Mouse (Mus musculus) adrenal gland, adult 18-20 months (tissue): ENCODE results near the gene Gm44503. TPM values are rescaled to one million over a fixed set of nuclear protein-coding genes. Genes with fewer than 3 reads are reported as not detected.

ENCODE experiments used
- DNase-seq, 2 experiments: peaks; one replicate each; pipeline ENCODE4 v3.0.0; 2021 to 2022; ENCODE audit warnings: low spot score in 2 of 2
- total RNA-seq, 2 experiments: library from RNA; stranded (reverse); gene quantifications; 1 replicate in 1 of 2; 2 replicates in 1 of 2; pipeline ENCODE4 v1.2.3; 2021

The Gm44503 gene
- total RNA-seq, 2 experiments from 2014 or later, result not detected

DNA sequence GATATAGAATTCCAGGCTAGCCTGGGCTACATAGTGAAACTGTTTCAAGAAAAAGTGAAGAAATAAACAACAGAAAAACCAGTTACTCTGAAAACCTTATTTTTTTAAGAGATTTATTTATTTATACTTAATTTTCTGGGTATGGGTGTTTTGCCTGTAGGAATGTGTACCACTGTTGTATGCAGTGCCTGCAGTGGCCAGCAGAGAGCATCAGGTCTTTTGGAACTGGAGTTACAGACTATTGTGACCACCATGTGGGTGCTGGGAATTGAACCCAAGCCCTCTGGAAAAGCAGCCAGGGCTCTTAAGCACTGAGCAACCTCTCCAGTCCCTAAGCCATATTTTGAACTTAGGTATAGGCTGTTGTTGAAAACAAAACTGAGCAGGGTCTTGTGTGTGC lies 14.3 kb downstream of the Gm44503 start:
- DNase-seq, result no peak

DNA sequence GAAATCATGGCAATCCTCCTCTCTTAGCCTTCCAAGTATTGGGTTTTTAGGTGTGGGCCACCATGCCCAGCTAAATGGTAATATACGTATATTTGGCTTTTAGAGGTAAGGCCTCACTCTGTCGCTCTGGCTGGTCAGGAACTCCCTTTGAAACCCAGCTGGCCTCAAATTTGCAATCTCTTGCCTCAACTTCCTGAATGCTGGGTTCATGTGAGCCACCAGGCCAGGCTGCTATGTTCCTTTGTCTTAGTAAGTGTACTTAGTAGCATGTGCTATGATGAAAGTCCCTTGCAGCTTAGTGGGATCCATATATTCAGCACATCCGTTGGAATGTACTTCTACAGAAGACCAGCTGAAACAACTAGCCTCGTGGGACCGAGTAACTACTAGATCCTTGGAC lies 16.1 kb downstream of the Gm44503 start:
- no peak for DNase-seq

DNA sequence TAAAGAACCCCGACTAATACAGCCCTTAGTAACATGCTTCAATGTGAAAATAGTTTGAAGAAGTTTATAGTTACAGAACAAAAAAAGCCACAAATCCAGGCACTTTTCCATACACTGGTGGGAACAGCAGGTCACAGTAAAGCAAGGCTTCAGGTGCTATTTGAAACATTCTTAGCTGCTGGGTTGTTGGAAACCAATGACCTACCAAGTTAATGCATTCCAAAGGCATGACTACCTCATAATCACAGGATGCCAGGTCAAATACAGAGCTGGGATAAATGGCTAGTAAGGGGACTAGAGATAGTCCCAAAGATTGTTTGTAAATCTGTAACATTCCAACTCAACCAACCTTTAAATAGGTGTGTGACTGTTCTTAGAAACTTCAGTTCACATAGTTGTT lies 16.6 kb downstream of the Gm44503 start:
- no peak for DNase-seq

DNA sequence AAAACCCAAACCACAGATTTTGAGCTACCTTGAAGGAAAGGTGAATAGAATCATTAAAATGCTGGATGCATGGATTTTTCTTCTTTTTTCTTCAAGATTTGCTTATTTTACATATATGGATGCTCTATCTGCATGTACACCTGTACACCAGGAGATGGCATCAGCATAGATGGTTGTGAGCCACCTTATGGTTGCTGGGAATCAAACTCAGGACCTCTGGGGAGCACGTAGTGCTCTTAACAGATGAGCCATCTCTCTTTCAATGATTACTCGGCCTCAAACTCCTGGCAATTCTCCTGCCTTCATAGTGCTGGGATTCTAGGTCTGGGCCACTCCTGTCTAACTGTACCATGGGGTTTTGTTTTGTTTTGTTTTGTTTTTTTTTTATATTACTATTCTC lies 24.4 kb downstream of the Gm44503 start:
- DNase-seq, result no peak

DNA sequence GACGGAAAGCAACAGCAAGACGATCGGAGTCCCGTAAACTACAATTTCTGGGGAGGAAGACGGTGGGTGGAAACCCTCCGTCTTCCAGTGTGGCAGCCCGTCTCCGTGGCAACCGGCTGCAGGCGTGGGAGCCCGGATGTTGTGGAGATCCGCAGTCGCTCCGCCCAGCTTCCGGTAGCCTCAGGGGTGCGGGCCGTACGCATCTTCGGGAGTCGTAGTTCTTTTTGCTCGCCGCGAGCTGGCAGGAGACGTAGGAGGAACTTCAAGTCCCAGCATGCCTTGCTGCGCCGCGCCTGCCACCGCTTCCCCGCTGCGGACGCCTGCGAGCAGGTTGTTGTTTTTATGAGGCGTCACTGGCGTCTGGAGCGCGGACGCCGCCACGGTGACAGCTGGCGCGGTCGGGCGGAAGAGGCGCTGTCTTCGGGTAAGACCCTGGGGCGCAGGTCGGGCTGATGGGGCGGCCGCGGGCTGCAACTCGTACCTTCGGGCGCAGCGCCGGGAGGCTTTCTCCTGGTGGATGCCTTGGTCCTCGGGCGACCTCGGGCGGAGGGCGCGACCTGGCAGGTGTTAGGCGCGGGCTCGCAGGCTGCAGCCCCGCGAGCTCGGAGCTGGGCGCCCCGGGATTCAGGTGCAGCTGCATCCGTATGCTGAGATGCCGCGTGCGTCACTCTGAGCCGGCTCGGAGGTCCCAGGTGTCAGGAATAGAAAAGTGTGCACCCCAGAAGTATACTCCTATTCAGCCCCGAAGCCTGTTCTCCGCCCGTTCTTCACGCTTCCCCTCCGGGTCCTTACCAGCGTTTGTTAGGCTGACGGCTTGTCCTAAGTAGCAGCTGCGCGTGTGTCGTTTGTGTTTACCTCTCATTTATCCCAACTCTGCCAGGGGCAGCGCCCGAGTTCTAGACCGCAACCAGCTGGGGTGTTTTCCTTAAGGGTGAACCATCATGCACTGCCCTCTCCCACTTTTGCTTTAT lies 26.9 kb downstream of the Gm44503 start, which contains the start of the genes Ccpg1os and Ccpg1:
Gene Ccpg1os (minus strand): TSS at position 133 of the 971 bp plus-strand sequence.
Gene Ccpg1 (plus strand): TSS at position 180 of the 971 bp plus-strand sequence.
- peak; percentile 86 to 87 for DNase-seq

DNA sequence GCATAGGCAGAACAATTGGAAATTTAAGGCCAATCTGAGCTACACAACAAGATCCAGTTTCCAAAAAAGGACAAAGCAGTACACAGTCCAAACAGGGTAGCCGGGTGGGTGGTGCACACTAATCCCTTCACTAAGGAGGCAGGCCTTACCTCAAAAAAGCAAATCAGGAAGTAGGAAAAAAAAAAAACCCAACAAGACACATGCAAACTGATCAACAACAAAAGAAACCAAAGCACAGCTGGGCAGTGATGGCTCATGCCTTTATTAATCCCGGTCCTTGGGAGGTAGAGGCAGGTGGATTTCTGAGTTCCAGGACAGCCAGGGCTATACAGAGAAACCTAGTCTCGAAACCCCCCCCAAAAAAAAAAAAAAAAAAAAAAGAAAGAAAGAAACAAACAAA lies 29.1 kb downstream of the Gm44503 start:
- DNase-seq, result no peak

DNA sequence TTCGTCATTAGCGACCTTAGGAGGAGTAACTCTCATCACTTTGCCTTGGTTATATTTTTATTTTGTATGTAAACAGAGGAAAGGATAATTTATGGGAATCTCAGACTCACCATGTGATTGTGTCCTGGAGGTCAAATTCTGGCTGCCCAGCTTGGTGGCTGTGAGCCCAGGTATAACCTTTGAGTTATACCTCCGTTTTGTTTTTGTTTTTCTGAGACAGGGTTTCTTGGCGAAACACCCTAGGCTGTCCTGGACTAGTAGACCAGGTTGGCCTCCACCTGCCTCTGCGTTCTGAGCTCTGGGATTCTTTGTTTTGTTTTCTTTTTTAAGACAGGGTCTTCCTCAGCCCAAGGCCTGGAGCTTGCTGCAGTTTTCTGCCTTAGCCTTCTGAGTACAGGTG lies 30.1 kb downstream of the Gm44503 start:
- no peak for DNase-seq

DNA sequence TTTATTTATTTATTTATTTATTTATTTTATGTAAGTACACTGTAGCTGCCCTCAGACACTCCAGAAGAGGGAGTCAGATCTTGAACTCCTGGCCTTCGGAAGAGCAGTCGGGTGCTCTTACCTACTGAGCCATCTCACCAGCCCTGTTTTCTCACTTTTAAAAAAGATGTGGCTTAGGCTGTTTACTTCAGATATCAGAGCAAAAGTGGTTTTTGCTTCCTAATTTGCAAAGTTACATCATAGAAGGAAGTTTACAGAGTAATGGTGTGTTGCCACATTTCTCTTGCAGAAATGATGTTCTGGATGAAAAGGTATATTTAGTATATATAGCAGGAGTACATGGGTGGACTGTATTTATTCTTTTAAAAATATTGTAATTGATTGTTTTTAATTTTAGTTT lies 32.8 kb downstream of the Gm44503 start:
- no peak for DNase-seq

DNA sequence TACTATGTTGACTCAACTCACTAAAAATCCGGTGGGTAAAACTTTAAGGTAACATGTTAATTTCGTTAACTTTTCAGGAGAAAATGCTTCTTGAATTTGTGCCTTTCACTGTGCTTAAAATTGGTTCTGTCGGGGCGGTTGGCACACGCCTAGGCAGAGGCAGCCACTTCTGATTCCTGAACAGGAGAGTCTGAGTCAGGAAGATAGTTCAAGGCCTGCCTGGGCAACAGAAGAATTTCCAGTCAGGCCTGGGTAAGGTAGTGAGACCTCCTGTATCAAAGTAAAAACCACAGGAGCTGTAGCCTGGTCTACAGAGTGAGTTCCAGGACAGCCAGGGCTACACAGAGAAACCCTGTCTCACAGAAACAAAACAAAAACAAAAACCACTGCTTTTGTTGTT lies 33.9 kb downstream of the Gm44503 start:
- no peak for DNase-seq

DNA sequence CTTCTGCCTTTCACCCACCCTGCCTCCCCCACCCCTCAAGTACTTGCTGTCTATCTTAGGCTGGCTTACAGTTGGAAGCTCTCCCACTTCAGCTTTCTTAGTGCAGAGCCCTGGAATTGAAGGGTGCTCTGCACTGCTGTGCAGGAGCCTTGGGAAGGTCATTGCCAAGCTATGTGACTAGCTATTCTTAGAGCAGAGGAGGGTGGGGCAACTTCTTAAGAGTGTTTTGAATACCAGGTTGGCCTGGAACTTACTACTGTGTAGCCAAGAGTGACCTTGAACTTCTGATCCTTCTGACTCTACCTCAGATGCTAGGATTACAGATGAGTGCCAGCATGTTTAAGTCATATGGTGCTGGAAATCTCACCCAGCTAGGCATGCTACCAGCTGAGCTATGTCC lies 37.5 kb downstream of the Gm44503 start:
- no peak for DNase-seq

DNA sequence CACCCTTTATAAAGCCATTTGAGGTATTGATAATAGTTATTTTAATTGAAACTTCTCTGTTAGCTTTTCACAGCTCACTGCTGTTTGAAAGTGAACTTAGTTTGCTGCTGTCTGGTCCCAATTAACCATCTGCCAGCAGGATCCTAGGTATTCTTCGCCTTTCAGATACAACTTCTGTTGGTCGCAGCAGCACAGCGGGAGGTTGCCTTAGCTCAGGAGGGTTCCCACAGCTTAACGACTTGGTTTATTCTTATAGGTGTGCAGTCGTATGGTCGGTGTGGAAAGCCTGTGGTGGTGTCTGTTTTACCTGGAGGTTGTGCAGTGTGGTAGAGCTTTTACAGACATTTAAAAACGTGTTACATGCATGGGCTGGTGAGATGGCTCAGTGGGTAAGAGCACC lies 38.2 kb downstream of the Gm44503 start:
- DNase-seq, result no peak

DNA sequence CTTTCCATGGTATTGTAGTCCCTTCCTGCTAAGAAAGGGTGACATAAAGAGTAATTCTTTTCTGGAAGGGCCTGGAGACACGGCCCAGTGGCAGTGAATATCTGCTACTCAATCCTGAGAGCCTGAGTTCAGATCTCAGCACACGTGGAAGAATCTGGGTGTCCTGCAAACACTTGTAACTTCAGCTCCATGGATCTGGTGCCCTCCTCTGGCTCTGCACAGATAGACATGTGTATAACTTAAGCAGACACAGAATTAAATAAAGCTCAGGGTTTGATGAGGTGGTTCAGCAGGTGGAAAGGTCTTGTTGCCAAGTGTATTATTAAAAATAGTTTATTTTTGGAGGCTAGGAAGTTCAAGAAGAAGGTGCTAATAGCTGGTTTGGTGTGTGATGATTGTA lies 41.8 kb downstream of the Gm44503 start:
- no peak for DNase-seq

DNA sequence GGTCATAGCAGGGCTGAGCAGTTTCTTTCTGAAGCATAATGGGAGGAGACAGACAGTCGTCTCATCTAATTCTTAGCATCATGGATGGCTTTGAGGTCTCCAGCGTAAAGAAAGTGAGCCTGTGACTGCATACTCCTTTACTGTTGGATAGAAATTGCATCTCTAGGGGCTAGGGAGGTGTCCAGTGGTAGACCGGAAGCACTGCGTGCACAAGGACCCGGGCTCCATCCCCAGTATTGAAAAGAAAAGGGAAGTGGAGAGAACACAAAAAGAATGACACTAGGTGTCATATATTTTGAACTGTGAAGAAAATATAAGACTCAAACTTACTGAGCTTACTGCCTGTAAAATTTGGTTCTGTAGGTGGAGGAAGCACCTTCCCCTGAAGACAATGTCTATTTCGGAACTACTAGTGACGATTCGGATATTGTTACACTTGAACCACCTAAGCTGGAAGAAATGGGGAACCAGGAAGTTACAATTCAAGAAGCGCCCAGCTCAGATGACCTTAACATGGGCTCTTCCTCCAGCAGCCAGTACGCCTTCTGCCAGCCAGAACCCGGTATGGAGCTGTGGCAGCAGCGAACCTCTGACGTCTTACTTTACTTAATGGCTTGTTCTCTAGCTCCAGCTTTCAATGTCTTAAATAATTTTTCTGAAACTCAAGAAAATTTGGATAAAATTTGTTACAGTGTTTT lies 42.8 kb downstream of the Gm44503 start:
- no peak for DNase-seq

DNA sequence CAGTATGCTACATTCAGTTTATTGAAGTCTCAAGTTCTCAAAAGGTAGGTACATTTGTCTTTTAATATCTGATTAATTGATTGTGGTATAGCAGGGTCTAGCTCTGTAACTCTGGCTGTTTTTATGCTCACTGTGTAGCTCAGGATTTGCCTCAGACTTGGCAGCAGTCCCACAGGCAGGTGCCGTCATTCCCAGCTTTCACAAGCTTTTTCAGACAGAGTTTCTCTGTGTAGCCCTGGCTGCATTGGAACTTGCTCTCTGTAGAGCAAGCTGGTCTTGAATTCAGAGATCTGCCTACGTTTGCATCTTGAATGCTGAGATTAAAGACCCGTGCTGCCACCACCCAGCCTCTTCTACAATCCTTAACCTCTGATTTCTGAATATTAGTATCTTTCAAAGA lies 43.5 kb downstream of the Gm44503 start:
- DNase-seq, result no peak

DNA sequence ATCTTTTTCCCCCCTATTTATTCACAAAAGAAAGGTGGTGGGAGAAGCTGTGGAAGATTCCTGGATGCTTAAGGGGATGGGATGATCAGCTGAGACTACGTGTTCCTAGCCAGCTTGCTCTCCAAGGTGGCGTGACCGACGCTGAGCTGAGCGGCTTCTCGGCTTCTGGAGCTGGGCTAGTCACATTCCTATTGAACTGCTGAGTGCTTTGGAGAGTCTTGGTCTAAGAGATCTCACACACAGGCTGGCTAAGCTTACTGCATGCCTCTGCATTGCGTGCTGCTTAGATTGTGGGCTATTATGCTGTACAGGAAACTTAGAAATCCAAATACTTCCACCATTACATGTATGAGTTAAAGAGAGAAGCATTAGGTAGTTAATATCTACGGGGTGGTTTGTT lies 45.4 kb downstream of the Gm44503 start:
- DNase-seq, result no peak

DNA sequence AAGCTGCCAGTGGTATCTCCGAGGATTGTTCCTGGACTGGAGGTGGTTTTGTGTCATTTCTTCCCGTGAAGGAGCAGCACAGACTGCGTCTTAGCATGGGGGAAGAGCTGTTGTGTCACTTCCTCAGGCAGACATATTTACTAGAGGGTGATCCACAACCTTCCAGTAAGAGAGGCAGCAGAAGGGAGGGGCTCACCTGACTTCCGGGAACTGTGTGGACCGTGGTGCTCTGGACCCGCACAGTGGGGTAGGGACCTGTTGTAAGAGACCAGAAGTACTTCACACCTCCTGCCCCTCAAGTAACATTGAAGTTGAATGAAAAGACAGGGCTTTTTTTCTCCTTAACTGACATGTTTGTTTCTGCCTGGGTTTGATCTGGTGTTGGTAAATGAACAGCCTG lies 46.5 kb downstream of the Gm44503 start:
- DNase-seq, result no peak

DNA sequence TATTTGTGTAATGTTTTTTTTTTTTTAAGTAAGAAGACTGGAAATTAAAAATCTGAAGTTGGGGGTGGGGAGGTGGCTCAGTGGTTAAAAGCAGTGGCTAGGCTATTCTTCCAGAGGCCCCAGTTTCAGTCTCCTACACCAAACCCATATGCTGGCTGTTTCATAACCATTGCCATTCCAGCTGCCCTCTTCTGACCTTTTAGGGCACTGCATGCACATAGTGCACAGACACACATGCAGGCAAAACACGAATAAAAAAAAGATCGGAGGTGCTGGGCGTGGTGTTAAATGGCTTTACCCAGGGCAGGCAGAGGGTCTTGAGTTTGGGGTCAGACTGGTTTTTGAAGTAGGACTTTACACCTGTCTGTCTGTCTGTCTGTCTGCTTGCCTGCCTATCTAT lies 47.5 kb downstream of the Gm44503 start:
- no peak for DNase-seq

DNA sequence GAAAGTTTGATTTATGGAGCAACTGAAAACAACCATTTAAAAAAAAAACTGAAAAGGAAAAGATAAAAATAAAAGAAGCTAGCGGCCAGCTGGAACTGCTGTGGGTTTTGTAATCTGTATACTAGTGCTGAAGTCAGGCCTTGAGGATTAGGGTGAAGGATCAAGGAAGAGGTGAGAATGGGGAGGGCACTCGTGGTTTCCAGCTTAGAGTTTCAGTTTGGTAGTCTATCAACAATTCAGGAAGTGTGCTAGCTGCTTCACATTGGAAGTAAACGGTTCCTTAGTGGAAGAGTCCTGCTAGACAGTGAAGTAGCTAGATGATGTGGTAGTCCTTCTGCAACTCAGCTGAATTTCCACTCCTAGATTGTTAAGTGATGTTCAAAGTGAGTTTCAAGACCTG lies 49.7 kb downstream of the Gm44503 start:
- no peak for DNase-seq

DNA sequence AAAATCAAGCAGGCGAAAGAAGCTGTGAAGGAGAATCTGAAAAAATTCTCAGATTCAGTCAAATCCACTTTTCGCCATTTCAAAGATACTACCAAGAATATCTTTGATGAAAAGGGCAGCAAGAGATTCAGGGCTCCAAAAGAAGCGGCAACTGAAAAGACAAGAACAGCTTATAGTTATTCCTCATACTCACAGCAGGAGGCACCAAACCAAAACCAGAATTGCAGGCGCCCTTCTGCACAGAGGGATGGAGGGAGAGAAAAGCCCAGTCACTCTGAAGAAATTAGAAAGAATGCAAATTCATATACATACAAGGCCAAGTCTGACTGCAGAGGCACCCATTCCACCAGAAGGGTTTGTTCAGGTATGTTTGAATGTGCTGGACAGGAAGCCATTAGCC lies 54.0 kb downstream of the Gm44503 start:
- no peak for DNase-seq

DNA sequence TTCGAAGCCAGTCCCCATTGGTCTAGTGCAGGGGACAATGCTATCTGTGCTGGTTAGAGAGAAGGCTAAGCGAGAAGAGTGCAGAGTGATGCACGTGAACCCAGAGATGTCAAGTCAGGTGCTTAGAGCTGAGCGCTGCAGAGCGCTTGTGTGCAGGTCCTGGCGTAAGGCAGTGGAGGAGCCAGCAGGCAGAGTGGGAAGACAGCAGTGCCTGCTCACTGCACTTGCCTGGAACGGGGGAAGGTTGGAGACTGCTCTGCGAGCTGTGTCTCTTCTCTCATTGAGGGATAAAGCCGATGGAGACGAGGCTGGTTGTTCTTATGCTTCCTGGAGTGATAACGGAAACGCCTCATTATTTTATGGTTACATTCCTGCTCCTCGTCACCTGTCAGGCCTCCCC lies 56.1 kb downstream of the Gm44503 start:
- no peak for DNase-seq

DNA sequence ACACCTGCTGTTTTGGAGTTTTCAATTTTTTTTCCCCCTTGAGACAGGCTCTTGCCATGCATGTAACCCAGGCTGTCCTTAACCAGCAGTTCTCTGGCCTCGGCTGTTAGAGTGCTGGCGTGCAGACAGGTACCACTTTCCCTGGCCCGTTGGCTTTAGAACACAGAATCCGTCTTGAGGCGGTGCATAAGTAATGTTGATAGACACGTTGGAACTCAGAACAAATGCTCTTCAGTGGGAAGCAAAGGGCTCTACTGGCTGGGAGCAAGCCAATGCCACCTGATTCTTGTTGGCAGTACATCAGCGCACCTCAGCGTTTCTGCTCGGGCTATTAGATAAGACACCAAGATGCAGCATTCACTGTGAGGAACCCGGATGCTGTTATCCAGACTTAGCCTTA lies 61.2 kb downstream of the Gm44503 start:
- no peak for DNase-seq

DNA sequence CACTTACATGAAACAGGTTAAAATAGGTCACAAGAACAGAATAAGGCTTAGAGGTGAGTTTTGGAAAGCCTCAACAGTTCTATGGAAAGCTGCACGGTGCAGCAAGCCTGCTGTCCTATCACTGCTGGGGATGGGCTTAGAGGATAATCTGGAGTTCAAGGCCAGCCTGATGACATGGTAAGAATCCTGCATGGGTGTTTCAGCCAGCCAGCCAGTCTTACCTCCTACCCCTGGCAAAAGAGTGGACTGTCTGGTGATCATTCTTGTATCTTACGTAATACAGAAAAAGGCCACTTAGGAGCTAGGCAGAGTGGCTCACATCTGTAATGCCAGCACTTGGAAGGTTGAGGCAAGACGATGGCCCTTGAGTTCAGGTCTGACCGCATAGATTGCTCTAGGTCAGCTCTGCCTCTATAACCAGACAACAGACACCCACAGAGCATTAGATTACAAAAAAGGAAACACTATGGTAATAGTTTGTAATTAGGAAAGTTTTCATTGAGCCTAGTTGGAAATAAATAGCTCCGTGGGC lies 62.0 kb downstream of the Gm44503 start:
- DNase-seq, result no peak
